Mouse (Mus musculus): ENCODE results near the gene Uck2. TPM values are rescaled to one million over a fixed set of nuclear protein-coding genes. Genes with fewer than 3 reads are reported as not detected.

The Uck2 gene
- polyA plus RNA-seq, 1 experiment, result 66.7 TPM

GRCm38 (mm10) chr1:167240361-167240760, 44.8 kb downstream of the Uck2 start:
- Histone ChIP-seq H3K4me2 (ENCODE audit: low read depth) (no peak overlapping the region), H3K4me3 (no peak overlapping the region), H3ac (ENCODE audit: control insufficient read depth, insufficient read length) (no peak overlapping the region), H3K36me3 (ENCODE audit: control insufficient read depth, insufficient read depth) (no peaks in the 10 kb centered on the region), H3K27me3 (ENCODE audit: control insufficient read depth, insufficient read depth, insufficient read length) (no peaks in the 10 kb centered on the region), H3K79me2 (ENCODE audit: control insufficient read depth, insufficient read depth) (peaks cover 74% of the 10 kb centered on the region)
- TF ChIP-seq CEBPB (IDR thresholded peaks at IDR 0.05; ENCODE audit: insufficient read depth, poor library complexity, severe bottlenecking) (no peak), USF1 (IDR thresholded peaks at IDR 0.05; ENCODE audit: low read depth) (no peak)

- TF ChIP-seq TCF3 (IDR thresholded peaks at IDR 0.05; ENCODE audit: insufficient read length, low read depth) (no peak), SRF (IDR thresholded peaks at IDR 0.05; ENCODE audit: control insufficient read depth, insufficient read length, low read depth) (no peak)
- Histone ChIP-seq H3K79me2 (ENCODE audit: control insufficient read depth, insufficient read depth) (peaks cover 69% of the 10 kb centered on the region), H3ac (ENCODE audit: control insufficient read depth, insufficient read length) (no peak overlapping the region), H3K36me3 (ENCODE audit: control insufficient read depth, insufficient read depth) (no peaks in the 10 kb centered on the region), H3K4me2 (ENCODE audit: low read depth) (no peak overlapping the region), H3K4me3 (no peak overlapping the region), H3K27me3 (ENCODE audit: control insufficient read depth, insufficient read depth, insufficient read length) (no peaks in the 10 kb centered on the region)
These were observed 45.2 kb downstream of the Uck2 start for GRCm38 (mm10) chr1:167239916-167240315.

DNA sequence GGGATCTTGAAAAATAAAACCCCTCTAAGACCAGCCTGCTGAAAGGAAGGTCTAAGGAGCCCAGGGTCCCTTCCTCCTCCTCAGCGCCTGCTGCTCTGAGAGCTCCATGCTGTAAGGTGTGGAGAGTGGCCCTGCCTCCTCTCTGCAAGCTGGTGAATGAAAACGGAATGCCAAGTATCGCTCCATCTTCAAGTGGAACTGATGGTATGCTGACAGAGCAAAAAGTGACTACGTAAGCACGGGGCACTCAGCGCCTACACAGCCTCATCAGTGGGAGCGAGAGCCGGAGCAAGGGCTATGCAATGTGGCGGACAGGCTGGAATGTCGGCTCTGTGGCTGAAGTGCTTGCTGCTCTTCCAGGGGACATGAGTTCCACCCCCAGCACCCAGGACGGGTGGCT, 47.3 kb downstream of the Uck2 start:
- no peak overlapping the region for H3K4me2 ChIP-seq (ENCODE audit: low read depth)
- no peaks in the 10 kb centered on the region for H3K27me3 ChIP-seq (ENCODE audit: control insufficient read depth, insufficient read depth, insufficient read length)

DNA sequence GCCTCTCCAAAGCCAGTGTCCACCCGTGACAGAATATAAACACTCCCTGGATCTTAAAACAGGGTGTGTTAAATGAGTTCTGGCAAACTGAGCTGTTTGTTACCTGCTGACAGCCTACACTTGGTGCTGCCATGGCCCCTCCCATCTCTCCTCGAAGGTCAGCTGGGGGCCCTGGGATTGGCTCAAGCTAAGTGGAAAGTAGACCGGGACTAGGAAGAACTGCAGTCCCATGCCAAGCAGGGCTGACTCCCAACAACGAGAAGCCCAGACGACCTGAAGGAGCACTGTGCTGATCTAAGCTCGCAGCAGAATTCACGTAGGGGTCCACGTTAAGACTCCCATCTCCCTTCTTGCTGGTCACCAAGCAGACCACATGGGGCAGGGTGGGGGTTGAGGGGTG, 48.3 kb downstream of the Uck2 start:
- Histone ChIP-seq H3K4me3 (no peak overlapping the region), H3ac (ENCODE audit: control insufficient read depth, insufficient read length) (no peak overlapping the region), H3K79me2 (ENCODE audit: control insufficient read depth, insufficient read depth) (peaks cover 46% of the 10 kb centered on the region), H3K4me2 (ENCODE audit: low read depth) (no peak overlapping the region), H3K36me3 (ENCODE audit: control insufficient read depth, insufficient read depth) (peaks cover 9% of the 10 kb centered on the region), H3K27me3 (ENCODE audit: control insufficient read depth, insufficient read depth, insufficient read length) (no peaks in the 10 kb centered on the region)
- TF ChIP-seq TCF12 (IDR thresholded peaks at IDR 0.05; ENCODE audit: insufficient read depth, poor library complexity, severe bottlenecking) (no peak), USF1 (IDR thresholded peaks at IDR 0.05; ENCODE audit: low read depth) (no peak), E2F4 (IDR thresholded peaks at IDR 0.05; ENCODE audit: insufficient read depth) (no peak), MAX (IDR thresholded peaks at IDR 0.05; ENCODE audit: low read depth) (no peak), CEBPB (IDR thresholded peaks at IDR 0.05; ENCODE audit: insufficient read depth, poor library complexity, severe bottlenecking) (no peak), REST (IDR thresholded peaks at IDR 0.05; ENCODE audit: insufficient read depth, insufficient read length) (no peak), MYOG (IDR thresholded peaks at IDR 0.05; ENCODE audit: control insufficient read depth in 1 of 3, insufficient read depth in 1 of 3, insufficient read length in 2 of 3, low read depth in 2 of 3) (no peak), MYOD1 (IDR thresholded peaks at IDR 0.05; ENCODE audit: control insufficient read depth in 1 of 3, insufficient read length in 2 of 3, low read depth in 2 of 3) (no peak), POLR2A (IDR thresholded peaks at IDR 0.05; ENCODE audit: insufficient read length, low read depth) (no peak), TCF3 (IDR thresholded peaks at IDR 0.05; ENCODE audit: insufficient read length, low read depth) (no peak), POLR2AphosphoS2 (IDR thresholded peaks at IDR 0.05; ENCODE audit: insufficient read length, low read depth) (no peak), SRF (IDR thresholded peaks at IDR 0.05; ENCODE audit: control insufficient read depth, insufficient read length, low read depth) (no peak)

More for the DNA sequence above, 47.3 kb downstream of the Uck2 start:
- TF ChIP-seq TCF3 (IDR thresholded peaks at IDR 0.05; ENCODE audit: insufficient read length, low read depth), result no peak
- no peak for TF ChIP-seq SRF (IDR thresholded peaks at IDR 0.05; ENCODE audit: control insufficient read depth, insufficient read length, low read depth)
- TF ChIP-seq E2F4 (IDR thresholded peaks at IDR 0.05; ENCODE audit: insufficient read depth), result no peak
- no peak for TF ChIP-seq POLR2AphosphoS2 (IDR thresholded peaks at IDR 0.05; ENCODE audit: insufficient read length, low read depth)
- no peak for TF ChIP-seq USF1 (IDR thresholded peaks at IDR 0.05; ENCODE audit: low read depth)
- no peak for TF ChIP-seq MYOD1 (IDR thresholded peaks at IDR 0.05; ENCODE audit: control insufficient read depth in 1 of 3, insufficient read length in 2 of 3, low read depth in 2 of 3)
- Histone ChIP-seq H3ac (ENCODE audit: control insufficient read depth, insufficient read length) (no peak overlapping the region), H3K79me2 (ENCODE audit: control insufficient read depth, insufficient read depth) (peaks cover 49% of the 10 kb centered on the region), H3K36me3 (ENCODE audit: control insufficient read depth, insufficient read depth) (peaks cover 9% of the 10 kb centered on the region), H3K4me3 (no peak overlapping the region)

- Histone ChIP-seq H3K79me2 (ENCODE audit: control insufficient read depth, insufficient read depth) (peaks cover 21% of the 10 kb centered on the region), H3ac (ENCODE audit: control insufficient read depth, insufficient read length) (no peak overlapping the region), H3K4me2 (ENCODE audit: low read depth) (no peak overlapping the region), H3K4me3 (no peak overlapping the region), H3K27me3 (ENCODE audit: control insufficient read depth, insufficient read depth, insufficient read length) (no peaks in the 10 kb centered on the region), H3K36me3 (ENCODE audit: control insufficient read depth, insufficient read depth) (peaks cover 9% of the 10 kb centered on the region)
- TF ChIP-seq TCF3 (IDR thresholded peaks at IDR 0.05; ENCODE audit: insufficient read length, low read depth) (no peak), E2F4 (IDR thresholded peaks at IDR 0.05; ENCODE audit: insufficient read depth) (no peak), SRF (IDR thresholded peaks at IDR 0.05; ENCODE audit: control insufficient read depth, insufficient read length, low read depth) (no peak), MAX (IDR thresholded peaks at IDR 0.05; ENCODE audit: low read depth) (no peak), POLR2AphosphoS2 (IDR thresholded peaks at IDR 0.05; ENCODE audit: insufficient read length, low read depth) (no peak), POLR2A (IDR thresholded peaks at IDR 0.05; ENCODE audit: insufficient read length, low read depth) (no peak), USF1 (IDR thresholded peaks at IDR 0.05; ENCODE audit: low read depth) (no peak), TCF12 (IDR thresholded peaks at IDR 0.05; ENCODE audit: insufficient read depth, poor library complexity, severe bottlenecking) (no peak), MYOG (IDR thresholded peaks at IDR 0.05; ENCODE audit: control insufficient read depth in 1 of 3, insufficient read depth in 1 of 3, insufficient read length in 2 of 3, low read depth in 2 of 3) (no peak), REST (IDR thresholded peaks at IDR 0.05; ENCODE audit: insufficient read depth, insufficient read length) (no peak), CEBPB (IDR thresholded peaks at IDR 0.05; ENCODE audit: insufficient read depth, poor library complexity, severe bottlenecking) (no peak), MYOD1 (IDR thresholded peaks at IDR 0.05; ENCODE audit: control insufficient read depth in 1 of 3, insufficient read length in 2 of 3, low read depth in 2 of 3) (no peak)
These were observed 50.8 kb downstream of the Uck2 start for GRCm38 (mm10) chr1:167234344-167234743.
